Mouse (Mus musculus) heart, adult 2 months (tissue): ENCODE measurements around the gene Olfr1396. TPM values are rescaled to one million over a fixed set of nuclear protein-coding genes. Genes with fewer than 3 reads are reported as not detected.
A peak's percentile ranks its signal among the peaks of the same experiment; 100 is the strongest.
"Not testable (repeated sequence)": the region's sequence is repeated elsewhere in the genome, so short reads cannot be mapped to it uniquely, and the experiment has no call there.

Experiments used
- DNase-seq, 2 experiments: peaks; one replicate each; pipeline ENCODE4 v3.0.0; 2021
- H3K27ac ChIP-seq: fragments of 200-600 bp; 2 replicates; pipeline ENCODE4 v1.8.1; 2022
- H3K27me3 ChIP-seq: fragments of 200-500 bp; 2 replicates; pipeline ENCODE4 v1.6.1; 2012; ENCODE audit warnings: mild to moderate bottlenecking, low read length, inconsistent platforms, mixed read lengths; ENCODE audit not compliant: control insufficient read depth, insufficient read depth
- H3K36me3 ChIP-seq: fragments of 200-500 bp; 2 replicates; pipeline ENCODE4 v1.6.1; 2012; ENCODE audit warnings: low read length, inconsistent platforms; ENCODE audit not compliant: control insufficient read depth, insufficient read depth
- H3K4me1 ChIP-seq: fragments of 200-500 bp; 2 replicates; pipeline ENCODE4 v1.6.1; 2011; ENCODE audit warnings: low read length; ENCODE audit not compliant: control insufficient read depth, insufficient read depth
- H3K4me3 ChIP-seq: fragments of 200-600 bp; 2 replicates; pipeline ENCODE4 v1.8.1; 2022
- H3K79me2 ChIP-seq: fragments of 200-500 bp; replicated peaks from 2 replicates; pipeline ENCODE4 v1.6.1; 2012; ENCODE audit warnings: mild to moderate bottlenecking, inconsistent platforms, low read length, moderate library complexity, mixed read lengths; ENCODE audit not compliant: control insufficient read depth, insufficient read depth
- H3K9ac ChIP-seq: fragments of 200-500 bp; 2 replicates; pipeline ENCODE4 v1.6.1; 2012; ENCODE audit warnings: low read depth, mild to moderate bottlenecking, control low read depth, inconsistent platforms, low read length, mixed read lengths
- CTCF ChIP-seq: fragments of 200-600 bp; IDR thresholded peaks from 2 replicates; pipeline ENCODE4 v1.8.1; 2022; ENCODE audit warnings: antibody characterized with exemption, mild to moderate bottlenecking, moderate library complexity
- EP300 ChIP-seq: fragments of 200-500 bp; IDR thresholded peaks from 2 replicates; pipeline ENCODE4 v1.6.1; 2011; ENCODE audit warnings: low read depth, low read length, control low read depth; ENCODE audit not compliant: insufficient read depth
- POLR2A ChIP-seq: fragments of 200-500 bp; IDR thresholded peaks from 2 replicates; pipeline ENCODE4 v1.6.1; 2011; ENCODE audit warnings: mild to moderate bottlenecking, low read depth, low read length, control low read depth; ENCODE audit not compliant: insufficient read depth
- WGBS: fragments of 180-500 bp; shearing (Covaris S2); methylation state at CpG from one replicate; pipeline ENCODE4 v1.1.7; 2018; 5-methylcytosine and 5-hydroxymethylcytosine counted together
- intact Hi-C: fragments of 180-260 bp; cut with DNase I; formaldehyde crosslinking; loops from one replicate; pipeline ENCODE4 v1.15.1; 2025
- polyA plus RNA-seq: library from polyadenylated mRNA; depleted of rRNA; stranded (reverse); fragments of >200 nt; gene quantifications from 2 replicates; pipeline ENCODE4 v1.2.3, GENCODE M21; 2012
- total RNA-seq, 2 experiments: library from RNA; stranded (reverse); gene quantifications; 2 replicates each; pipeline ENCODE4 v1.2.3; 2021

The Olfr1396 gene
- total and polyA plus RNA-seq, 3 experiments: 0.97 to 4.4 (median 1.4) TPM

DNA sequence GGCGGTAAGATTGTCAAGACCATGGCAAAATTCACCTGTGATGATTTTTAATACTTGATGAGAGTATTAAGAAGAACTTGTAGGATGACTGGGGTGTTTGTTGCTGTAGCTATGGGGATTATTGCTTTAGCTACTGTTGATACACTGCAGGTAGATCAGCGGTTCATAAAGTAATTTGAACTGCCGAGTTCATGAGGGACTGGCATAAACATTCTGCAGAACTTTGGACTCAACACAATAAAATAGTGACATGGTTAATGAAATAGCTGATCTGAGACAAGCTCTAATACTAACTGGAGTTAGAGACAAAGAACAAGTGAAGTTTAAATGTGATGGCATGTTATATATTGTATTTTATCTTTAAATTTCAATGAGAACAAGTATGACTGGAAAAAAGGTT is 36.0 kb downstream of the Olfr1396 start:
- TF ChIP-seq EP300 (no peak), CTCF (no peak), POLR2A (no peak)
- H3K27me3 ChIP-seq: no peaks in the 10 kb centered on the region
- no peak overlapping the region for H3K9ac ChIP-seq
- 92% methylated on average over 3 of the region's 3 CpGs for WGBS
- intact Hi-C loops: loop anchor here (5.0 kb wide), 1 partner anchor 81 kb away; no protein-coding TSS in a partner anchor
- peaks cover 14% of the 10 kb centered on the region for H3K36me3 ChIP-seq
- DNase-seq: no peak
- H3K79me2 ChIP-seq: no peaks in the 10 kb centered on the region
- H3K4me3 ChIP-seq: no peak overlapping the region
- H3K4me1 ChIP-seq: peaks cover 16% of the 10 kb centered on the region
- H3K27ac ChIP-seq: peak overlapping the region; percentile 4; the same call in 1 of the 2 replicates

DNA sequence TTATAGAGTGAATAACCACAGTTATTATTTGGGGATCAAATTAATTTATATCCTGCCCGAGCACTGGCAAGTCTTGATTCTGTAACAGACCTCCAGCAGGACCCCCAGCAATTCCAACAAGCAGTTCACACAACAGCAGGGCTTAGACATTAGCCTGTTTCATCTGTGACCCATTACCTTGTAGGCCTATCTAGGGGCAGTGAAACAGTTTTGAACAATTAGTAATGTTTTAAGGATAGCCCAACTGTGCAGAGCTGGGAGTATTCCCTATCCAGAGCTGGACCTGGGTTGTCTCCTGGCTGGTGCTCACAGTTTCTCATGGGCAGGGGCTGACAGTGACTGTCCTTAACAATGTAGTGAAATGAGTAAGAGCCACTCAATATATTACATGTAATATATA is 37.7 kb downstream of the Olfr1396 start:
- WGBS: 66% methylated on average over 1 of the region's 1 CpGs
- H3K79me2 ChIP-seq: no peaks in the 10 kb centered on the region
- H3K27me3 ChIP-seq: no peaks in the 10 kb centered on the region
- H3K9ac ChIP-seq: no peak overlapping the region
- peaks cover 6% of the 10 kb centered on the region for H3K36me3 ChIP-seq
- TF ChIP-seq CTCF (no peak), POLR2A (no peak), EP300 (no peak)
- peak overlapping the region; percentile 90 for H3K27ac ChIP-seq
- DNase-seq: no peak
- H3K4me3 ChIP-seq: peak overlapping the region; percentile 3; the same call in 1 of the 2 replicates
- intact Hi-C loops: loop anchor here (1.0 to 5.0 kb wide), 2 partner anchors 80 to 155 kb away; no protein-coding TSS in a partner anchor
- H3K4me1 ChIP-seq: peaks cover 9% of the 10 kb centered on the region

DNA sequence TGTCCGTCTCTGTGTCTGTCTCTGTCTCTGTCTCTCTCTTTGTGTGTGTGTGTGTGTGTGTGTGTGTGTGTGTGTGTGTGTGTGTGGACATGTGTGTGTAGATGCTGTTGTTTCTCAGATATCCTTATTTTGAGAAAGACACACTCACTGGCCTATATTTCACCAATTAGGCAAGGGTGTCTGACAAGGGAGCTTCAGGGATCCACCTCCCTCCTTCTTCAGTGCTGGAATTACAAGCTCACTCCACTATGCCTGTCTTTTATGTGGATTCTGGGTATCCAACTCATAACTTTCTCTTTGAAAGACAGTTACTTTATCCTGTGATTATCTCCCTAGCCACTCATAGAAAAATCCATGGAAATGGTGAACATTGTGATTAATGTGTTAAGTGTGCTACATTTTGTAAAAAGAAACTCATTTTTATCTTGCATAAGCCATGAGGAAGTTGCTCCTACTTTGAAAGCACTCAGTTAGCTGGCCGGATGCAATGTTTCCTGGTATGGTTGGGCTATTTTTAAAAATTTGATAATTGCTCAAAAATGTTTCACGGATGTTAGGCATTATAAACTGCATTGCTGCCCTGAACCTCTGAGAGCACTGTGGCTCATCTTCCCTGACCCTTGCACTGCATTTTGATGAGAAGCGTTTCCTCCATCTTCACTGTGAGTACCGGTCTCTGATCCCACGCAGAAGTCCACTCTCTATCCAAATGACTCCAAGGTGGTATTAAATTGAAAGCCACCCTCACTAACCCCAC is 38.5 kb downstream of the Olfr1396 start, which contains the start of gene Ifi47:
Ifi47 (plus strand) TSS at position 587 of the 757 bp plus-strand sequence.
- Histone ChIP-seq H3K4me3 (peak within 1 kb of the TSS; percentile 3; the same call in 1 of the 2 replicates), H3K9ac (peak within 1 kb of the TSS; percentile 44; the same call in 1 of the 2 replicates), H3K27ac (peak within 1 kb of the TSS; percentile 90)
- WGBS: 21% methylated on average over 6 of the region's 6 CpGs
- peak in 1 of 2 experiments; percentile 49 for DNase-seq
- intact Hi-C loops: loop anchor here (5.0 kb wide), 1 partner anchor 79 kb away; no protein-coding TSS in a partner anchor
- TF ChIP-seq CTCF: peak; percentile 51
- peak; percentile 69 for TF ChIP-seq POLR2A
- TF ChIP-seq EP300: peak; percentile 82; the same call in 1 of the 2 replicates
- H3K36me3 ChIP-seq, H3K4me1 ChIP-seq, H3K27me3 ChIP-seq, H3K79me2 ChIP-seq: not testable (repeated sequence)

DNA sequence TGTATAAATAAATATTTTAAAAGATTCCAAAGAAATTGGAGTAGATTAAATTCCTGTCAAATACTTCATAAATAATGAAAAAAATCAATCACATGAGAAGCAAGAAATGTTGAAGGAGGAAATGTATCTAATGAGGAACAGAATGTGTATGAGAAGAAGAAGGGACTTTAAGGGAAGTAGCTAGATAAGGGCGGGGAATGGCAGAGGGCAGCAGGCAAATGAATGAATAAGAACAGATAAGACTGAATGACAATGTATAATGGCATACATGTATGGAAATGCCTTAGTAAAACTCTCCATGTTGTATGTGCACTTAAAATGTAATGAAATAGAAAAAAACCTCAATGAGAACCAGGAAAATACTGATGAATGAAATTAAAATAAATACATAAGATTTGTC is 46.3 kb downstream of the Olfr1396 start:
- intact Hi-C loops: no loop called here
- no peak for DNase-seq
- no peaks in the 10 kb centered on the region for H3K27me3 ChIP-seq
- H3K4me1 ChIP-seq: no peaks in the 10 kb centered on the region; the same call in 1 of the 2 replicates
- H3K27ac ChIP-seq: no peak overlapping the region
- H3K4me3 ChIP-seq: no peak overlapping the region
- no peaks in the 10 kb centered on the region for H3K36me3 ChIP-seq
- no peaks in the 10 kb centered on the region for H3K79me2 ChIP-seq
- no peak overlapping the region for H3K9ac ChIP-seq
- WGBS: 67% methylated on average over 1 of the region's 1 CpGs
- TF ChIP-seq EP300: no peak
- TF ChIP-seq CTCF: no peak
- TF ChIP-seq POLR2A: no peak

DNA sequence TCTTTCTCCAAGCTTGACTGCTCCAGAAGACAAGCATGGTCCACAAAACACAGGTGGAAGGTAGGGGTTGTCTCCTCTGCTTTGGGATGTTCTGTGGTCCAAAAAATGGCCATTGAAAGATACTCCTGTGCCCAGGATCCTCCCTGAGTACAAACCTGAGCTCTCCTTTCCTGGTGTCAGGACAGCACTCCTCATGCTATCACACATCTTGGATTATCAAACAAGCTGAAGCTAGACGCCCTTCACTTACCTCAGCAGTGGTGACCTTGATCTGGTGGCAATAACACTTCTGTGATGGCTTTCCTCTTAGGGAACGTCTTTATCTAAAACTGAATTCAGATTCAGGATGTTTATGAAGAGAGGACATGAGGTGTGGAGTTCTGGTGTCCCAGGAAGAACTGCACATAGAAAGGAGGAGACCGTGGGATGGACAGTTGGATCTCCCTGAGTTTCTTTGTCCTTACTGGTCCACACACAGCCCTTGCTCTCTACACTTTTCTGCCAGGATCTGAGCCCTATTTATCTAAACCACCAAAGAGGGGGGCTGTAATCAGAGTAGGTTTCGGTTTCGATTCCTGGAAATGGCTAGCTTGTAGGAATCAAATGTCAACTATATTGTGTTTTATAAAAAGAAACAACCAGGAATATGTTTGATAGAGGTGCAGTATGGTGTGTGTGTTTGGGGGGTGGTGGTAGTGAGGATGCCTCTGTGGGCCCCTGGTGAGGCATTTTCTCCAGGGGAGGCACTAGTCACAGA is 50.8 kb downstream of the Olfr1396 start, which contains the start of gene Tgtp2:
Tgtp2 (minus strand) TSS at position 494 of the 757 bp plus-strand sequence.
- peak within 1 kb of the TSS; percentile 10; the same call in 1 of the 2 replicates for H3K4me3 ChIP-seq
- DNase-seq, H3K36me3 ChIP-seq, H3K79me2 ChIP-seq, H3K27me3 ChIP-seq, intact Hi-C loops, H3K4me1 ChIP-seq: not testable (repeated sequence)
- peak; percentile 60; the same call in 1 of the 2 replicates for TF ChIP-seq POLR2A
- 28% methylated on average over 5 of the region's 5 CpGs for WGBS
- peak within 1 kb of the TSS; percentile 45; the same call in 1 of the 2 replicates for H3K9ac ChIP-seq
- peak within 1 kb of the TSS; percentile 74 for H3K27ac ChIP-seq

DNA sequence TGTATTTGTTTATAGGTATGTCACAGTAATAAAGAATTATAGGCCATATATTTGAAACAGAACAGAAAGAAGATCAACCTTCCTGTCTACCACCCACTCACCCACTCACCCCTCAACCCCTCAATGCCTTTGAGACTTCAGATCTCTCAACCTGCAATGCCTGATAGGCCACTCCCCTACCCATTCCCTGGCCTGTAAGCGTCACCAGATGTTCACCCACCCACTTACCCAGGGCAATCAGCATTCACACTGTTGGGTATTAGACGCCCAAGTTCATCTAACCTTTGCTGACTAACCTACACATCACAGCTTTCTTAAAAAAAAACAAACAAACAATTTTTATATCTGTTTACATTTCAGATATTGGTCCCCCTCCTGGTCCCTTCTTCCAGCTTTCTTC is 52.8 kb downstream of the Olfr1396 start:
- intact Hi-C loops, H3K27me3 ChIP-seq, H3K9ac ChIP-seq, H3K27ac ChIP-seq, H3K36me3 ChIP-seq, H3K4me1 ChIP-seq, DNase-seq, H3K4me3 ChIP-seq, H3K79me2 ChIP-seq: not testable (repeated sequence)
- 47% methylated on average over 2 of the region's 2 CpGs for WGBS

DNA sequence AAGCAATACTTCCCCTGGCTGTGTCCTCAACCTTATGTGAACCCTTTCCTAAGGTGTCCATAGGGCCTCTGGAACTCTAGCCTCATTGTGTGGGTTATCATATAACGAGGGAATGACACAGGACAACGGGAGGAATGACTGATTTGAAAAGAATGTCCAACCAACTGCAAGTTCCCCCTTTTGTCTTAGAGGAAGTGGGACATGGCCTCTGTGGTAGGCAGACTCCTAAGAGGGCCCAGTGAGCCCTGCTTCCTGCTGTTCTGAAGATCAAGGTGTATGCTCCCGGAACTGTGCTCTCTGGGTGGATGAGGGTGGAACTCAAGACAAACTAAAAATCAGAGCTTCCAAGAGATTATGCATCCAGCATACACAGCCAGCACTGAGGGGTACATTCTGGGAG is 54.6 kb downstream of the Olfr1396 start:
- H3K79me2 ChIP-seq, H3K4me3 ChIP-seq, DNase-seq, H3K27me3 ChIP-seq, H3K36me3 ChIP-seq, intact Hi-C loops, H3K9ac ChIP-seq, H3K27ac ChIP-seq, H3K4me1 ChIP-seq: not testable (repeated sequence)
- WGBS: 34% methylated on average over 2 of the region's 3 CpGs
